In the genomic region with DNA sequence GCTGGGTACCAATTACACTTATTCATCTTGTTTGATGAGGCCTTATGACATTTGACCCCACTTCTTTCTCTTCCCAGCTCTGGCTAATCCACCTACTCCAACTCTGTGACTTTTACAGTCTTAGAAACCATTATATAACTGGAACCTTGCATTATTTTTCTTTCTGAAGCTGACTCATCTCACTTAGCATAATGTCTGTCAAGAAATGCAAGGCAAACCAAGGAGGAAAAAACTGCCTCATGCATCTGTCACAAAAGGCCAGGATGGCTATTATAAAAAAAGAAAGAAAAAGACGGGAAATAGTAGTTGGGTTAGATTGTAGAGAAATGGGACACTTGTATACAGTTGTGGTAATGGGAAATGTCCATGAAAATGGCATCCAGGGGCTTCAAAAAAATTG, we compare ENCODE assay signal across 14 mouse cellular contexts.
"Had no signal": no experiment of that assay in that cellular context is flagged by ENCODE, and none has a peak within 500 bp of the region (broad histone marks: within the 10 kb centered on the region; RNA-seq: fewer than 3 reads in every experiment).

No protein-coding gene starts in this region.

- DNase-seq: kidney, adult 8-10 months; kidney, postnatal 25 days; liver; liver, embryonic 13.5 days; liver, postnatal 0 days; lung, postnatal 14 days; thymus, postnatal 36 days had no signal

- H3K4me3 ChIP-seq: limb, embryonic 12.5 days; liver, embryonic 13.5 days; lung, embryonic 15.5 days; megakaryocyte, embryonic 14.5 days; midbrain, embryonic 15.5 days; neural tube, embryonic 12.5 days; stomach, embryonic 15.5 days had no signal

- H3K4me1 ChIP-seq: limb, embryonic 12.5 days; liver, embryonic 13.5 days; lung, embryonic 15.5 days; megakaryocyte, embryonic 14.5 days; stomach, embryonic 15.5 days had no signal

- H3K27ac ChIP-seq: limb, embryonic 12.5 days; liver, embryonic 13.5 days; lung, embryonic 15.5 days; macrophage; midbrain, embryonic 15.5 days; neural tube, embryonic 12.5 days; stomach, embryonic 15.5 days had no signal
